Mouse (Mus musculus): ENCODE data around the gene Slc25a13.

DNA sequence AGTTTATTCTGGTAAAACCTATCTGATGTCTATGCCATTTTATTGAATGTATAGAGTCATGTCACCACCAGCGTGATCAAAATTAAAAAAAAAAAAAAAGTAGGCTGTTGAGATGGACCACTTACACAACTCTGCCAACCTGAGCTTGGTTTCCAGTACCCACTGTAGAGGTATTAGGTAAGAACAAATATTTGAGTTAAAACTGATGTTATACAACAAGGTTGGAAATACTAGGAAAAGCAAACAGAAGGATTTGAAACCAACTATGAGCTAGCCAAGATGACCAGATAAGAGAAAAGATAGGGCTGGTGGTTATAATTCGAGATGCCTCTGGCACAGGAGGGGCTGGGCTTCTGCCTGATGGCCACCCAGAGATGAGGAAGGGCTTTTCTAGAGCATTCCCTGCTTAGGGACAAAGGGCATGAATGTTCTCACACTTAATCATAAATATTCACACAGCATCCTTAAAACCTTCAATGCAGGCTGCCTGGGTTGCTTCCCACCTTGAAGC is 19.9 kb upstream of the Slc25a13 start:
- TF ChIP-seq EP300 (IDR thresholded peaks at IDR 0.05; ENCODE audit: insufficient read depth, low read depth, low read length) (no peak), POLR2A (IDR thresholded peaks at IDR 0.05; ENCODE audit: insufficient read depth, low read length) (no peak)
